Mouse (Mus musculus) inflammation-experienced regulatory T-cells, adult 6 months (primary cell): Measurements from ENCODE around the gene Rint1. TPM values are rescaled to one million over a fixed set of nuclear protein-coding genes. Genes with fewer than 3 reads are reported as not detected.
"Not testable (repeated sequence)": the region's sequence is repeated elsewhere in the genome, so short reads cannot be mapped to it uniquely, and the experiment has no call there.

Experiments
- ATAC-seq: one replicate; pipeline ENCODE4 v1.8.0; 2017
- polyA plus RNA-seq, 3 experiments: library from polyadenylated mRNA; unstranded; fragments of 100-300 nt; shearing (Covaris generic); gene quantifications; one replicate each; pipeline ENCODE4 v1.2.1; 2017

Rint1 gene
- polyA plus RNA-seq, 3 experiments from 2014 or later: 15.2 to 28.3 (median 18.7) TPM

GRCm38 (mm10) chr5:23826321-23827004 lies 39.0 kb downstream of the Rint1 start:
- ATAC-seq: peak; percentile 84

GRCm38 (mm10) chr5:23830897-23831752 lies 43.6 kb downstream of the Rint1 start:
- ATAC-seq: no peak

GRCm38 (mm10) chr5:23835691-23836090 lies 48.2 kb downstream of the Rint1 start:
- ATAC-seq: not testable (repeated sequence)

- no peak for ATAC-seq
These were observed 50.6 kb downstream of the Rint1 start for GRCm38 (mm10) chr5:23838158-23838557.

- ATAC-seq: peak; percentile 96
These were observed 56.4 kb downstream of the Rint1 start, which contains the start of gene Tomm7 for GRCm38 (mm10) chr5:23843674-23844530. TSS of gene Tomm7 (minus strand) at chr5:23844161.

- ATAC-seq: no peak
These were observed 57.0 kb downstream of the Rint1 start for GRCm38 (mm10) chr5:23844531-23844841.

GRCm38 (mm10) chr5:23845141-23845540 lies 57.6 kb downstream of the Rint1 start:
- ATAC-seq: no peak

- peak; percentile 86 for ATAC-seq
These were observed 63.0 kb downstream of the Rint1 start for GRCm38 (mm10) chr5:23850345-23851159.

GRCm38 (mm10) chr5:23851160-23851555 lies 63.6 kb downstream of the Rint1 start:
- ATAC-seq: not testable (repeated sequence)

GRCm38 (mm10) chr5:23852916-23853315 lies 65.4 kb downstream of the Rint1 start:
- not testable (repeated sequence) for ATAC-seq

GRCm38 (mm10) chr5:23855484-23855883 lies 68.0 kb downstream of the Rint1 start:
- no peak for ATAC-seq

GRCm38 (mm10) chr5:23856164-23856563 lies 68.7 kb downstream of the Rint1 start:
- no peak for ATAC-seq

GRCm38 (mm10) chr5:23857189-23857588 lies 69.7 kb downstream of the Rint1 start:
- no peak for ATAC-seq

GRCm38 (mm10) chr5:23858001-23858400 lies 70.5 kb downstream of the Rint1 start:
- ATAC-seq: no peak

GRCm38 (mm10) chr5:23858643-23859042 lies 71.1 kb downstream of the Rint1 start:
- no peak for ATAC-seq

- no peak for ATAC-seq
These were observed 71.7 kb downstream of the Rint1 start for GRCm38 (mm10) chr5:23859087-23859718.

GRCm38 (mm10) chr5:23859896-23860295 lies 72.4 kb downstream of the Rint1 start:
- ATAC-seq: no peak

- ATAC-seq: no peak
These were observed 74.2 kb downstream of the Rint1 start for GRCm38 (mm10) chr5:23861721-23862120.

GRCm38 (mm10) chr5:23862291-23862690 lies 74.8 kb downstream of the Rint1 start:
- ATAC-seq: no peak

- ATAC-seq: no peak
These were observed 75.9 kb downstream of the Rint1 start for GRCm38 (mm10) chr5:23863166-23864053.
